Mouse (Mus musculus) limb, embryonic 12.5 days (tissue): Measurements from ENCODE around the gene Smyd1. TPM values are rescaled to one million over a fixed set of nuclear protein-coding genes. Genes with fewer than 3 reads are reported as not detected.

ENCODE experiments used
- ATAC-seq: fragments of 200-750 bp; cut with Nextera tagmentation; 2 replicates; pipeline ENCODE4 v1.8.0; 2017; ENCODE audit warnings: low read depth, moderate TSS enrichment; ENCODE audit not compliant: insufficient number of reproducible peaks, insufficient read depth, low FRiP score, low TSS enrichment
- H3K27ac ChIP-seq: fragments of 300-500 bp; sonication (generic); 2 replicates; pipeline ENCODE4 v1.5.1; 2016; ENCODE audit warnings: mild to moderate bottlenecking, moderate library complexity
- H3K27me3 ChIP-seq: fragments of 300-500 bp; sonication (generic); 2 replicates; pipeline ENCODE4 v1.6.1; 2016; ENCODE audit warnings: mild to moderate bottlenecking, moderate library complexity
- H3K36me3 ChIP-seq: fragments of 300-500 bp; sonication (generic); 2 replicates; pipeline ENCODE4 v1.6.1; 2016; ENCODE audit warnings: mild to moderate bottlenecking, moderate library complexity
- H3K4me1 ChIP-seq: fragments of 300-500 bp; sonication (generic); replicated peaks from 2 replicates; pipeline ENCODE4 v1.6.1; 2016
- H3K4me2 ChIP-seq: fragments of 300-500 bp; sonication (generic); 2 replicates; pipeline ENCODE4 v1.6.1; 2016; ENCODE audit warnings: mild to moderate bottlenecking, moderate library complexity
- H3K4me3 ChIP-seq: fragments of 300-500 bp; sonication (generic); replicated peaks from 2 replicates; pipeline ENCODE4 v1.5.1; 2016; ENCODE audit warnings: mild to moderate bottlenecking
- H3K9ac ChIP-seq: fragments of 300-500 bp; sonication (generic); replicated peaks from 2 replicates; pipeline ENCODE4 v1.6.1; 2016; ENCODE audit warnings: mild to moderate bottlenecking, moderate library complexity
- H3K9me3 ChIP-seq: fragments of 300-500 bp; sonication (generic); 2 replicates; pipeline ENCODE4 v1.6.1; 2016; ENCODE audit warnings: mild to moderate bottlenecking, moderate library complexity
- WGBS: fragments of 180-500 bp; shearing (Covaris S2); methylation state at CpG from one replicate; pipeline ENCODE4 v1.1.7; 2016; 5-methylcytosine and 5-hydroxymethylcytosine counted together
- polyA plus RNA-seq: library from polyadenylated mRNA; unstranded; fragments of >200 nt; fragmentation: Nextera tagmentation; extraction: Ambion mirVana; gene quantifications from 2 replicates; pipeline ENCODE4 v1.2.1, GENCODE M21; 2016

Gene Smyd1
- polyA plus RNA-seq, result 5.1 and 5.2 TPM in 2 replicates

DNA sequence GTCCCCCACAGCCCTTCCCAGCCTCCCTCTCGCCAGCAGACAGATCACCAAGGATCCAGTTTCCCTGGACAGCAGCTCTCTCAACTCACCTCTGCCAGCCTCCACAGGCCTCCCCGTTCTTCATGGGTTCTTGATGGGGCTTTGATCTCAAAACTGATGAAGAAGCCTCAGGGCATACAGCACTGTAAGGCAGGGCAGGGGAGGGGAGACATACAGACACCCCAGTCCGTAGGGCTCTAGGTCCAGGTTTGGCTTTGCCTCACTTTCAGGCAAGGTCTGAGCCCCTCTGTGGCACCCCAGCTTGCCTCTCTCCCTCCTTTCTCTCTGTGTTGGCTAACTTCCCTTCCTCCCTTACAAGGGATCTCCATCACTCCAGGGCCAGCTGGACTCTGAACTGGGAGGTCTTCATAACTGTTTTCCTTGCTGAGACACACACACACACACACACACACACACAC lies at the start of gene Smyd1:
Gene Smyd1, minus strand, starts transcription at position 408 of the 458 bp plus-strand sequence.
- Histone ChIP-seq H3K4me1 (no peaks in the 10 kb centered on the region), H3K4me2 (no peak within 1 kb of the TSS), H3K36me3 (no peaks in the 10 kb centered on the region), H3K4me3 (no peak within 1 kb of the TSS), H3K27me3 (no peaks in the 10 kb centered on the region), H3K9me3 (no peaks in the 10 kb centered on the region), H3K9ac (no peak within 1 kb of the TSS), H3K27ac (no peak within 1 kb of the TSS)
- 48% methylated on average over 3 of the region's 3 CpGs for WGBS
- no peak for ATAC-seq

DNA sequence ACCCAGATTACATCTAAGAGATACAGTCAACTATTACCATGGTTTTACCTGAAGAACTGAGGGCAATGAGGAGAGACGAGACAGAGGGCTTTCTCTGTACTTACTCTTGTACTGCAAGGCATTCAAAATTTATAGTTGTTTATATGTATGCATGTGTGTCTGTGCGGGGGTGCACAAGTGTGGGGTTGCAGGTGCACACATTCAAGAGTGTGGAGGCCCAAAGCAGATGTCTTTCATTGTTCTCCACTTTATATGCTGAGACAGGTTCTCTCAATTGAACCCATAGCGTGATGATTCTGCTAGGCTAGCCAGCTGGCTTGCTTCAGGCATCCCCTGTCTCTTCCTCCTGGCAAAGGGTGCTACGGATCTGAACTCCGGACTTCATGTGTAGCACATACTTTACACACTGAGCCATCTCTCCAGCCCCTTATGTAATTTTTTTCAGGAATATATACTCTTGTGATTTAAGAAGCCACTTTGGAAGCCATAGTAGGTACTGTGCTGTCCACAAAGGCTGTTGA lies 49.1 kb upstream of the Smyd1 start:
- no peak overlapping the region for H3K9ac ChIP-seq
- no peaks in the 10 kb centered on the region for H3K27me3 ChIP-seq
- no peak for ATAC-seq
- H3K9me3 ChIP-seq, result no peaks in the 10 kb centered on the region
- H3K4me2 ChIP-seq, result no peak overlapping the region
- WGBS, result 85% methylated on average over 5 of the region's 5 CpGs
- no peaks in the 10 kb centered on the region for H3K4me1 ChIP-seq
- H3K36me3 ChIP-seq, result no peaks in the 10 kb centered on the region
- H3K4me3 ChIP-seq, result no peak overlapping the region
- H3K27ac ChIP-seq, result no peak overlapping the region

DNA sequence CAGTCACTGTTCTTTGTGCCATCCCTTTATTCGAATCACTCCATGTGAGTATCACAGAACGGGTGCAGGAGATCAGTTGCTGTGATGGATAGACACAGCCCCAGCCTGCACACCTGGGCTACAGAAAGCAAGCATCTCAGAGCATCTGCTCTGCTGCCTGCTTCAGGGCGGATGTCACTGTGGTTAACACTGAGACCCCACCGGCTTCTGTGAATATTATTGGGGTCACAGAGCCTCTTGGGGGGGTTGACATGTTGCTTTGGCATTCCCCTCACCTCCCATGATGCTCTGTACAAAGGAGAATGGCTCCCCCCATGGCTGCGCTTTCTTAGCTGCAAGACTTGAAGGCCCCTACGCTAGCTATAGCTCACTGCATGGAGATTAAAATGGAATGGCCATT lies 47.4 kb upstream of the Smyd1 start:
- Histone ChIP-seq H3K9ac (no peak overlapping the region), H3K4me2 (no peak overlapping the region), H3K27me3 (no peaks in the 10 kb centered on the region), H3K36me3 (no peaks in the 10 kb centered on the region), H3K4me3 (no peak overlapping the region), H3K27ac (no peak overlapping the region), H3K9me3 (no peaks in the 10 kb centered on the region), H3K4me1 (no peaks in the 10 kb centered on the region)
- 90% methylated on average over 6 of the region's 6 CpGs for WGBS
- no peak for ATAC-seq

DNA sequence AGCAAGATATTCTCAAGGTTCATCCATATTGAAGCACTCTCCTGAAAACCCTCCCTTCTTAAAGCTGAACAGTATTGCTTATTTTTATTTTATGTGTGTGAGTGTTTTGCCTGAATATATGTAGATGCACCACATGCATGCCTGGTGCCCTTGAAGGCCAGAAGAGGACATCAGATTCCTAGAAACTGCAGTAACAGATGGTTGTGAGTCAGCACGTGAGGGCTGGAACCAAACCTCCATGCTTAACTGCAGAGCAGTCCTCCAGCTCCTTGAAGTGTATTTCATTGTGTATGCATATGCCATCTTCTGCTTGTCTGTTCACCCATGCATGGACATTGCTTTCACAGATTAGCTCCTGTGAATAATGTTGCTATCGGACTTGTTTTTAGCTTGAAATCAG lies 42.0 kb upstream of the Smyd1 start:
- Histone ChIP-seq H3K27me3 (no peaks in the 10 kb centered on the region), H3K36me3 (no peaks in the 10 kb centered on the region), H3K9me3 (no peaks in the 10 kb centered on the region), H3K4me3 (no peak overlapping the region), H3K27ac (no peak overlapping the region), H3K9ac (no peak overlapping the region), H3K4me2 (no peak overlapping the region), H3K4me1 (no peaks in the 10 kb centered on the region)
- ATAC-seq, result no peak
- WGBS, result 86% methylated on average over 2 of the region's 2 CpGs

DNA sequence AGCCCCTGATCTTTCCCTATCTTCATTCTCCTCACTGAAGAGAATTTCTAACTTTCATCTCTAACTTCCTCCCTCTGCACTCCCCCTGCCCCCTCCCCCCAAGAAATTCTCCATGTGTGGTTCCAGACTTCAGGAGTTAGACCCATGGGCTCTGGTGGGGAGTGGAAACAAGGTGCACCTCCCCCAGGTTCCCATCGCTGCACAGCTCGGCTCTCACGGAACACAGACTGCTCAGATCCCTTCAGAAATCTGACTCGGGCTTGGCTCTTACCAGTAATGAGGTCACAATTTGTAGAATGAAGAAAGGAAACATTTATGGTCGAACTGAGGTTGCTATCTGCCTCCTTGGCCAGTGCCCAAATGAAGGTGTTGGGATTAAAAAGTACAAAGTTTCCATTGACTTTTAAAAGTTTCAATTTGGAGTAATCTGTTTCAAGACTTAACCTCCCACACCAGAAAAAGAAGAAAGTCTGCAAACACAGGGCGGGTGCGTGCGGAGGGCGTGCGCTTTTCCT lies 39.2 kb upstream of the Smyd1 start:
- WGBS, result 77% methylated on average over 10 of the region's 10 CpGs
- no peaks in the 10 kb centered on the region for H3K36me3 ChIP-seq
- no peak for ATAC-seq
- H3K4me3 ChIP-seq, result no peak overlapping the region
- H3K27ac ChIP-seq, result no peak overlapping the region
- H3K4me1 ChIP-seq, result no peaks in the 10 kb centered on the region
- no peaks in the 10 kb centered on the region for H3K27me3 ChIP-seq
- H3K9me3 ChIP-seq, result no peaks in the 10 kb centered on the region
- no peak overlapping the region for H3K9ac ChIP-seq
- H3K4me2 ChIP-seq, result no peak overlapping the region

DNA sequence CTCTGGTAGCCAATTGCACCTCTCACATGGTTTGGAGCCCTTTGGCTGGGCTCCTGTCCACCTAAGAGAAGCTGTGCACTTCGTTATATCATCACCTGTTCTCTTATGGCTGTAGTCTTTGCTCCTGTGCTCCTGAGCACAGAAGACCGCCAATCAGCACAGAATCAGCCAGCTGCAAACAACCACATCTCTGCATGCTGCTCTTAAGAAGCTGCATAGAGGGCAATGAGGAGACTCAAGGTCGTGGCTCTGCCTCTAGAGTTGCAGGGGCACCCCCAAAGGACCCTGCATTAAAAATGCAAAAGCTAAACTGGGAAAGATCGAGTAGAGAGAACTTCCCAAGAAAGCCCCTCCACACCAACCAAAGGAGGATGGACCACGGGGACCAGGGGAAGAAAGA lies 38.7 kb upstream of the Smyd1 start:
- H3K9ac ChIP-seq, result no peak overlapping the region
- no peaks in the 10 kb centered on the region for H3K36me3 ChIP-seq
- no peak overlapping the region for H3K4me2 ChIP-seq
- no peaks in the 10 kb centered on the region for H3K4me1 ChIP-seq
- no peak overlapping the region for H3K4me3 ChIP-seq
- H3K9me3 ChIP-seq, result no peaks in the 10 kb centered on the region
- ATAC-seq, result no peak
- 57% methylated on average over 5 of the region's 5 CpGs for WGBS
- H3K27me3 ChIP-seq, result no peaks in the 10 kb centered on the region
- no peak overlapping the region for H3K27ac ChIP-seq

DNA sequence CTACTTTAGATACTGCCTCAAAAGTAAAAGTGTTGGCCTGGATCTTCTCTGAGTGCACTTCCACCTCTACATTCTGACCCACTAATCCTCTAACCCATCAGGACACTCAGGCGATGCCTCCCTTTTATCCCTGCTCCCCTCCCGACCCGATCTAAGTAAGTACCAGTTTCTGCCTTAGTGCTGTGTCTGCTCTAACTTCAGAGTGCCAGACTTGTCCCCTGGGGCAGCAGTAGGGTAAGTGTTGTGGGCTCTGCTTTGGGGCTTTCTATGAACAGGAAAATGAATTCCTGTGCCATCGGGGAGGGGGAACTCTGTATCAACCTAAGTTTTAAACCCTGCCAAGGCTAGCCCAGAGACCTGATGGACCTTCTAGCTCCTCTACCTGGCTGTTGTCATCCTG lies 38.2 kb upstream of the Smyd1 start:
- Histone ChIP-seq H3K4me1 (no peaks in the 10 kb centered on the region), H3K4me3 (no peak overlapping the region), H3K27ac (no peak overlapping the region), H3K4me2 (no peak overlapping the region), H3K36me3 (no peaks in the 10 kb centered on the region), H3K9me3 (no peaks in the 10 kb centered on the region), H3K9ac (no peak overlapping the region), H3K27me3 (no peaks in the 10 kb centered on the region)
- 77% methylated on average over 4 of the region's 4 CpGs for WGBS
- no peak for ATAC-seq

DNA sequence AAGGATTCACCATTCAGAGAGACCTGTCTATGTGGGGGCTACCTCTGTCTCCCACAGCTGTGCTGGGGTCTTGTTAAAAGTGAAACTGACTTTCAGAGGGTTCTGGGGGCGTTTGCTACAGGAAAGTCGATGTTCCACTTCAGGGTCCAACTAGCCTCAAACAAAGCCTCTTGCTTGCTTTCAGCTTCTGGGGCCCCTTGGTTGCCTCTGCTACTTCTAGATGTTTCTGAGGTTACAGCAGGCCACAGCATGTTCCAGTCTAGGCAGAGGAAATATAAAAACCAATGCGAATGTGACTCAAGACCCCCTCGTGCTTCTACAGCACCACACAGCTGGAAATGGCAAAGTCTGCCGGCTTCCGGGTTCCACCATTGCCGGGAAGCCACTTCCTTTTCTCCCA lies 35.5 kb upstream of the Smyd1 start:
- H3K27ac ChIP-seq, result no peak overlapping the region
- H3K4me2 ChIP-seq, result no peak overlapping the region
- 88% methylated on average over 7 of the region's 7 CpGs for WGBS
- H3K4me1 ChIP-seq, result no peaks in the 10 kb centered on the region
- no peaks in the 10 kb centered on the region for H3K36me3 ChIP-seq
- H3K4me3 ChIP-seq, result no peak overlapping the region
- no peak overlapping the region for H3K9ac ChIP-seq
- H3K9me3 ChIP-seq, result no peaks in the 10 kb centered on the region
- H3K27me3 ChIP-seq, result no peaks in the 10 kb centered on the region
- no peak for ATAC-seq

DNA sequence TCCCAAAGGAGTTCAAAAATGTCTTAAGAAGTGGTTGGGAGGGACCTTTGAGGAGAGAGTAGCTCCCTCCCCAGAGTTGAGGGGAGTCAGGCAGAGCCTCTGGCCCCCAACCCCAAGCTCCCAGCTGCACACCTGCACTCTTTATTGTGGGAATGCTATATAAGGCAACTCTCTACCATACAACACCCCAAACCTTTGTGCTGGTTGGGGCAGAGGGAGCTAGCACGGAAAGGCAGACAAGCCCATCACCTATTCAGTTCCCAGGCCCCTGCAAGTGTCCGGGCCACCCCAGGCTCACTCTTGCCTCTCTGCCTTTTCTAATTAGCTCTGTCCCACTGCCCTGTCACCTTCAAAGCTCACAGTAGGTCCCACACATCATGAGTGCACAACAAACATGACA lies 31.7 kb upstream of the Smyd1 start:
- no peak overlapping the region for H3K4me3 ChIP-seq
- WGBS, result 75% methylated on average over 2 of the region's 2 CpGs
- no peak overlapping the region for H3K4me2 ChIP-seq
- H3K27ac ChIP-seq, result no peak overlapping the region
- H3K9me3 ChIP-seq, result no peaks in the 10 kb centered on the region
- no peaks in the 10 kb centered on the region for H3K4me1 ChIP-seq
- H3K36me3 ChIP-seq, result no peaks in the 10 kb centered on the region
- H3K27me3 ChIP-seq, result no peaks in the 10 kb centered on the region
- H3K9ac ChIP-seq, result no peak overlapping the region
- no peak for ATAC-seq

DNA sequence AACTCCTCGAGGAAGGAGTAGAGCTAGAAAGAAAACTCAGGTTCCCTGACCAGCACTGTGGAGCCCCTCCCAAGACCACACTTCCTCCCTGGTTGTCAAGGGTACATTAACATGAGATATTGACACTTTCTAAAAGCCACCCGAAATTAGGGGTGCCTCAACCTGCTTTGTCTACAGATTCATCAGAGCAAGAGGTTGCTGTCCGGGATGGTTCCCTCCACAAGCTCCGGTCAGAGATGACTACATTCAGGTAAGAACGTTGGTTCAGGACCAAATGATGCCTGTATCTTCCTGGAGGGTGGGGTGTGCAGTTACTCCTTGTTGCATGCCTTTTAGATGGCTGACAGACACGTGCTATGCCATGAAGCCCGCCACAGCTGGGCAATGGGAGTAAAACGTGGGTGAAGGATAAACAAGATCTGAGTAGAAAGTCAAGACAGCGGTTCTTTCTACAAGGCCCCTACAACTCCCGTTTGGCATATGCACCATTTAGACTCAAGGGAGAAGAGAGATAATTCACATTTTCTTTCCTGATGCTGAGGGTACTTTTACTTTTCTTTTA lies 30.9 kb upstream of the Smyd1 start:
- WGBS, result 80% methylated on average over 10 of the region's 10 CpGs
- no peaks in the 10 kb centered on the region for H3K27me3 ChIP-seq
- ATAC-seq, result no peak
- no peak overlapping the region for H3K4me2 ChIP-seq
- H3K9ac ChIP-seq, result no peak overlapping the region
- H3K27ac ChIP-seq, result no peak overlapping the region
- peaks cover 2% of the 10 kb centered on the region; the same call in 1 of the 2 replicates for H3K9me3 ChIP-seq
- no peak overlapping the region for H3K4me3 ChIP-seq
- no peaks in the 10 kb centered on the region for H3K4me1 ChIP-seq
- no peaks in the 10 kb centered on the region for H3K36me3 ChIP-seq

DNA sequence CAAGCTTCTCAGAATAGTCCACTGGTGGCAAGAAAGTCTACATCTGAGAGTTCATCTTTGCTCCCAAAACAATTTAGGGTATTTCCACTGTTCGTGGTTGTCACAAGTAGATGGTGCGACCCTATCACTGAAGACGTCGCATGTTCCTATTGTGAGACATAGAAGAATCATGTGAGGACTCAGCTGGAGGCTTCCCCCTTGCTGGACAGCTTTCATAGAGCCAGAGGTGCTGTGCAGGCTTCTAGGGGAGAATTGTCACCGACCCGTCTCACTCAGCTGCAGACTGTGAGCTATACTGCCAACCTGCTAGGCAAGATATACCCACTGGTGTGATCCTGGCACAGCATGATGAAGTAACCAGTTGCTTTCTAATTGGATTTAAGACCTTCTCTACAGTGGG lies 30.2 kb upstream of the Smyd1 start:
- H3K27ac ChIP-seq, result no peak overlapping the region
- ATAC-seq, result no peak
- H3K4me3 ChIP-seq, result no peak overlapping the region
- H3K9me3 ChIP-seq, result peaks cover 9% of the 10 kb centered on the region; the same call in 1 of the 2 replicates
- no peaks in the 10 kb centered on the region for H3K4me1 ChIP-seq
- WGBS, result 93% methylated on average over 6 of the region's 6 CpGs
- H3K27me3 ChIP-seq, result no peaks in the 10 kb centered on the region
- no peak overlapping the region for H3K9ac ChIP-seq
- no peaks in the 10 kb centered on the region for H3K36me3 ChIP-seq
- no peak overlapping the region for H3K4me2 ChIP-seq

DNA sequence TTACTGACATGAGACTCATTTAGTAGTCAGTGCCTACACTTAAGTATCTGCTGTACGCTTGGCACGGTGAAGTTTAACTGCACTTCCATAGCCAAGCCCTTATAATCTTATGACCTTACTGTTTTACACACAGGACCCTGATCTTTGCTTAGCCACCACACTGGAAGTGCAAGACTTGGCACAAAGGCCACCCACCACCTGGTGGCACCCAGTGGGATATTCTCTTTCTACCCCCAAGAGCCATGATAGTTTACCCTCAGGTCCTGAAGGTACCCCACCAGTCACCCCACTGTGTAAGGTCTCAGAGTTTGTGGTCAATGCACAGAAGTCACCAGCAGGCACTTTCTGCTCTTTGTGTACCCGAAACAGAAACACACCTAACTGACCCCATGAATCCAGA lies 29.2 kb upstream of the Smyd1 start:
- Histone ChIP-seq H3K27ac (no peak overlapping the region), H3K27me3 (no peaks in the 10 kb centered on the region), H3K9me3 (peaks cover 9% of the 10 kb centered on the region; the same call in 1 of the 2 replicates), H3K4me1 (no peaks in the 10 kb centered on the region), H3K4me3 (no peak overlapping the region), H3K36me3 (no peaks in the 10 kb centered on the region), H3K4me2 (no peak overlapping the region), H3K9ac (no peak overlapping the region)
- no peak for ATAC-seq
- 91% methylated on average over 3 of the region's 3 CpGs for WGBS
